Mouse (Mus musculus): ENCODE data around the gene Ppp4r3a. TPM values are rescaled to one million over a fixed set of nuclear protein-coding genes. Genes with fewer than 3 reads are reported as not detected.

The Ppp4r3a gene
- polyA plus RNA-seq, 1 experiment from 2014 or later = 39.9 TPM

- Histone ChIP-seq H3K36me3 (no peaks in the 10 kb centered on the region), H3K9me3 (no peaks in the 10 kb centered on the region), H3K9ac (no peak overlapping the region), H3K4me1 (peaks cover 39% of the 10 kb centered on the region), H3K4me2 (no peak overlapping the region), H3K27me3 (replicated peaks) (no peaks in the 10 kb centered on the region), H3K27ac (no peak overlapping the region; the same call in 1 of the 2 replicates), H3K4me3 (replicated peaks) (no peak overlapping the region)
- no peak for ATAC-seq (ENCODE audit: insufficient read depth, low FRiP score, low read depth)
- 86% methylated on average over 4 of the region's 4 CpGs for WGBS
Measured at GRCm38 (mm10) chr12:101009225-101009624, 74.3 kb downstream of the Ppp4r3a start.

GRCm38 (mm10) chr12:101008648-101009047 is 74.9 kb downstream of the Ppp4r3a start:
- peak overlapping the region; percentile 71 for H3K27ac ChIP-seq
- H3K9me3 ChIP-seq = no peaks in the 10 kb centered on the region
- no peak overlapping the region for H3K4me2 ChIP-seq
- H3K4me3 ChIP-seq (replicated peaks) = no peak overlapping the region
- H3K36me3 ChIP-seq = no peaks in the 10 kb centered on the region
- H3K4me1 ChIP-seq = peaks cover 34% of the 10 kb centered on the region
- H3K9ac ChIP-seq = no peak overlapping the region
- ATAC-seq (ENCODE audit: insufficient read depth, low FRiP score, low read depth) = no peak
- WGBS = 37% methylated on average over 4 of the region's 4 CpGs
- H3K27me3 ChIP-seq (replicated peaks) = no peaks in the 10 kb centered on the region

GRCm38 (mm10) chr12:101007968-101008481 is 75.5 kb downstream of the Ppp4r3a start:
- no peak overlapping the region for H3K4me2 ChIP-seq

GRCm38 (mm10) chr12:101007427-101007826 is 76.1 kb downstream of the Ppp4r3a start:
- Histone ChIP-seq H3K9ac (no peak overlapping the region), H3K4me1 (peaks cover 34% of the 10 kb centered on the region), H3K9me3 (no peaks in the 10 kb centered on the region), H3K4me3 (replicated peaks) (no peak overlapping the region), H3K27me3 (replicated peaks) (no peaks in the 10 kb centered on the region), H3K27ac (peak overlapping the region; percentile 71; the same call in 1 of the 2 replicates), H3K36me3 (no peaks in the 10 kb centered on the region), H3K4me2 (no peak overlapping the region)
- 52% methylated on average over 9 of the region's 9 CpGs for WGBS
- ATAC-seq (ENCODE audit: insufficient read depth, low FRiP score, low read depth) = no peak

More at GRCm38 (mm10) chr12:101007968-101008481, 75.5 kb downstream of the Ppp4r3a start:
- peak; percentile 9; the same call in 1 of the 2 replicates for ATAC-seq (ENCODE audit: insufficient read depth, low FRiP score, low read depth)
- 31% methylated on average over 10 of the region's 10 CpGs for WGBS
- H3K4me1 ChIP-seq = peaks cover 34% of the 10 kb centered on the region
- no peaks in the 10 kb centered on the region for H3K9me3 ChIP-seq
- H3K27ac ChIP-seq = peak overlapping the region; percentile 71
- no peak overlapping the region for H3K4me3 ChIP-seq (replicated peaks)
- H3K9ac ChIP-seq = no peak overlapping the region
- no peaks in the 10 kb centered on the region for H3K27me3 ChIP-seq (replicated peaks)
- no peaks in the 10 kb centered on the region for H3K36me3 ChIP-seq

- WGBS = 82% methylated on average over 12 of the region's 12 CpGs
- Histone ChIP-seq H3K4me2 (no peak overlapping the region), H3K27ac (no peak overlapping the region), H3K4me3 (replicated peaks) (no peak overlapping the region), H3K9ac (no peak overlapping the region), H3K9me3 (no peaks in the 10 kb centered on the region), H3K36me3 (no peaks in the 10 kb centered on the region), H3K27me3 (replicated peaks) (no peaks in the 10 kb centered on the region), H3K4me1 (peaks cover 30% of the 10 kb centered on the region)
- no peak for ATAC-seq (ENCODE audit: insufficient read depth, low FRiP score, low read depth)
Measured at GRCm38 (mm10) chr12:101005665-101006420, 77.7 kb downstream of the Ppp4r3a start.

- no peaks in the 10 kb centered on the region for H3K27me3 ChIP-seq (replicated peaks)
- no peaks in the 10 kb centered on the region for H3K36me3 ChIP-seq
- no peak overlapping the region for H3K27ac ChIP-seq
- no peak for ATAC-seq (ENCODE audit: insufficient read depth, low FRiP score, low read depth)
- peaks cover 28% of the 10 kb centered on the region for H3K4me1 ChIP-seq
- H3K4me3 ChIP-seq (replicated peaks) = no peak overlapping the region
- H3K4me2 ChIP-seq = no peak overlapping the region
- 91% methylated on average over 5 of the region's 5 CpGs for WGBS
- no peak overlapping the region for H3K9ac ChIP-seq
- H3K9me3 ChIP-seq = no peaks in the 10 kb centered on the region
Measured at GRCm38 (mm10) chr12:101004982-101005381, 78.5 kb downstream of the Ppp4r3a start.

GRCm38 (mm10) chr12:101002801-101003513 is 80.5 kb downstream of the Ppp4r3a start:
- H3K4me2 ChIP-seq = no peak overlapping the region

GRCm38 (mm10) chr12:100999061-100999954 is 84.2 kb downstream of the Ppp4r3a start:
- Histone ChIP-seq H3K4me3 (replicated peaks) (no peak overlapping the region), H3K36me3 (no peaks in the 10 kb centered on the region), H3K9ac (no peak overlapping the region), H3K27ac (peak overlapping the region; percentile 57), H3K4me2 (no peak overlapping the region), H3K27me3 (replicated peaks) (no peaks in the 10 kb centered on the region), H3K4me1 (peaks cover 37% of the 10 kb centered on the region), H3K9me3 (no peaks in the 10 kb centered on the region)
- 54% methylated on average over 7 of the region's 7 CpGs for WGBS
- ATAC-seq (ENCODE audit: insufficient read depth, low FRiP score, low read depth) = no peak

More at GRCm38 (mm10) chr12:101002801-101003513, 80.5 kb downstream of the Ppp4r3a start:
- no peak for ATAC-seq (ENCODE audit: insufficient read depth, low FRiP score, low read depth)
- Histone ChIP-seq H3K27ac (peak overlapping the region; percentile 61; the same call in 1 of the 2 replicates), H3K4me1 (peaks cover 29% of the 10 kb centered on the region), H3K9ac (no peak overlapping the region; the same call in 1 of the 2 replicates), H3K27me3 (replicated peaks) (no peaks in the 10 kb centered on the region), H3K9me3 (no peaks in the 10 kb centered on the region), H3K36me3 (no peaks in the 10 kb centered on the region), H3K4me3 (replicated peaks) (no peak overlapping the region)
- WGBS = 57% methylated on average over 4 of the region's 4 CpGs

GRCm38 (mm10) chr12:100998564-100998962 is 84.9 kb downstream of the Ppp4r3a start:
- Histone ChIP-seq H3K27me3 (replicated peaks) (no peaks in the 10 kb centered on the region), H3K36me3 (no peaks in the 10 kb centered on the region), H3K4me3 (replicated peaks) (no peak overlapping the region), H3K4me2 (no peak overlapping the region), H3K9me3 (no peaks in the 10 kb centered on the region), H3K27ac (peak overlapping the region; percentile 57), H3K4me1 (peaks cover 37% of the 10 kb centered on the region), H3K9ac (no peak overlapping the region)
- WGBS = 31% methylated on average over 8 of the region's 8 CpGs
- ATAC-seq (ENCODE audit: insufficient read depth, low FRiP score, low read depth) = no peak

- Histone ChIP-seq H3K4me3 (replicated peaks) (no peak overlapping the region), H3K36me3 (no peaks in the 10 kb centered on the region), H3K27ac (peak overlapping the region; percentile 57), H3K27me3 (replicated peaks) (no peaks in the 10 kb centered on the region), H3K4me2 (no peak overlapping the region), H3K4me1 (peaks cover 36% of the 10 kb centered on the region), H3K9me3 (no peaks in the 10 kb centered on the region), H3K9ac (no peak overlapping the region)
- WGBS = 10% methylated on average over 10 of the region's 10 CpGs
- ATAC-seq (ENCODE audit: insufficient read depth, low FRiP score, low read depth) = peak; percentile 20; the same call in 1 of the 2 replicates
Measured at GRCm38 (mm10) chr12:100997830-100998563, 85.5 kb downstream of the Ppp4r3a start.
